Mouse (Mus musculus): ENCODE results near the gene Pkn1. TPM values are rescaled to one million over a fixed set of nuclear protein-coding genes. Genes with fewer than 3 reads are reported as not detected.

Gene Pkn1
- total and polyA plus RNA-seq, 3 experiments = 33.5 to 73.2 (median 41.2) TPM

- peak overlapping the region; percentile 78 to 93 for H3K4me3 ChIP-seq (ENCODE audit: control insufficient read depth in 1 of 2, insufficient read depth in 1 of 2, low read depth in 2 of 2, low read length in 2 of 2)
- peak; percentile 52 for DNase-seq (ENCODE audit: low read depth, low spot score)
- H3K4me1 ChIP-seq (ENCODE audit: control insufficient read depth in 1 of 2, insufficient read depth in 2 of 2, low read length in 2 of 2) = peaks cover 17 to 45% of the 10 kb centered on the region in 2 experiments
- H3K9me3 ChIP-seq (replicated peaks; ENCODE audit: insufficient read depth, low read length) = no peaks in the 10 kb centered on the region
- peak overlapping the region; percentile 46 for H3K27ac ChIP-seq (ENCODE audit: control insufficient read depth, low read depth, low read length)
- H3K27me3 ChIP-seq (ENCODE audit: control insufficient read depth in 1 of 2, insufficient read depth in 2 of 2, low read length in 2 of 2) = no peaks in the 10 kb centered on the region
- H3K36me3 ChIP-seq (ENCODE audit: control insufficient read depth in 1 of 2, insufficient read depth in 2 of 2, low read length in 2 of 2) = peaks cover 0 to 27% of the 10 kb centered on the region in 2 experiments; a peak in 2 of 4 replicates
- H3K79me2 ChIP-seq (ENCODE audit: control insufficient read depth, insufficient read depth, low read length, poor library complexity) = peaks cover 3% of the 10 kb centered on the region; the same call in 1 of the 2 replicates
- TF ChIP-seq GABPA (IDR thresholded peaks at IDR 0.05; ENCODE audit: low read depth, low read length) = no peak
- TF ChIP-seq NRF1 (IDR thresholded peaks at IDR 0.05; ENCODE audit: insufficient read depth, low read depth, low read length, poor library complexity, severe bottlenecking) = no peak
- no peak for TF ChIP-seq ELF1 (IDR thresholded peaks at IDR 0.05; ENCODE audit: low read depth, low read length)
- no peak for TF ChIP-seq ZKSCAN1 (IDR thresholded peaks at IDR 0.05; ENCODE audit: low read depth, low read length)
- no peak for TF ChIP-seq RCOR1 (IDR thresholded peaks at IDR 0.05; ENCODE audit: low read depth, low read length)
- no peak for TF ChIP-seq TBP (IDR thresholded peaks at IDR 0.05; ENCODE audit: low read depth, low read length)
- TF ChIP-seq POLR2A (IDR thresholded peaks at IDR 0.05; ENCODE audit: control insufficient read depth in 1 of 2, insufficient read depth in 1 of 2, low read depth in 1 of 2, low read length in 2 of 2, poor library complexity in 1 of 2) = no peak
- TF ChIP-seq USF1 (IDR thresholded peaks at IDR 0.05; ENCODE audit: low read depth, low read length) = no peak
- TF ChIP-seq HCFC1 (IDR thresholded peaks at IDR 0.05; ENCODE audit: low read depth, low read length) = no peak
- peak overlapping the region; percentile 84 for H3K9ac ChIP-seq (ENCODE audit: control insufficient read depth, low read depth, low read length, poor library complexity, severe bottlenecking)
Observed at GRCm38 (mm10) chr8:83740586-83740975, 41.6 kb upstream of the Pkn1 start.

- Histone ChIP-seq H3K27me3 (ENCODE audit: control insufficient read depth in 1 of 2, insufficient read depth in 2 of 2, low read length in 2 of 2) (no peaks in the 10 kb centered on the region), H3K36me3 (ENCODE audit: control insufficient read depth in 1 of 2, insufficient read depth in 2 of 2, low read length in 2 of 2) (peaks cover 0 to 27% of the 10 kb centered on the region in 2 experiments; a peak in 2 of 4 replicates), H3K27ac (ENCODE audit: control insufficient read depth, low read depth, low read length) (peak overlapping the region; percentile 46), H3K9me3 (replicated peaks; ENCODE audit: insufficient read depth, low read length) (no peaks in the 10 kb centered on the region), H3K9ac (ENCODE audit: control insufficient read depth, low read depth, low read length, poor library complexity, severe bottlenecking) (peak overlapping the region; percentile 84), H3K4me1 (ENCODE audit: control insufficient read depth in 1 of 2, insufficient read depth in 2 of 2, low read length in 2 of 2) (peaks cover 17 to 45% of the 10 kb centered on the region in 2 experiments), H3K4me3 (ENCODE audit: control insufficient read depth in 1 of 2, insufficient read depth in 1 of 2, low read depth in 2 of 2, low read length in 2 of 2) (peak overlapping the region; percentile 78 to 93), H3K79me2 (ENCODE audit: control insufficient read depth, insufficient read depth, low read length, poor library complexity) (peaks cover 3% of the 10 kb centered on the region; the same call in 1 of the 2 replicates)
- TF ChIP-seq TCF12 (IDR thresholded peaks at IDR 0.05; ENCODE audit: low read depth, low read length) = peak; percentile 30; the same call in 1 of the 2 replicates
- 0 out of 2 replicates have a peak, but pooled peaks have one; percentile 27 for TF ChIP-seq TBP (IDR thresholded peaks at IDR 0.05; ENCODE audit: low read depth, low read length)
- TF ChIP-seq NELFE (IDR thresholded peaks at IDR 0.05; ENCODE audit: low read depth, low read length) = no peak
- no peak for TF ChIP-seq RAD21 (IDR thresholded peaks at IDR 0.05; ENCODE audit: low read depth, low read length)
- TF ChIP-seq USF1 (IDR thresholded peaks at IDR 0.05; ENCODE audit: low read depth, low read length) = no peak; the same call in 1 of the 2 replicates
- TF ChIP-seq RCOR1 (IDR thresholded peaks at IDR 0.05; ENCODE audit: low read depth, low read length) = 0 out of 2 replicates have a peak, but pooled peaks have one; percentile 44
- TF ChIP-seq ETS1 (IDR thresholded peaks at IDR 0.05; ENCODE audit: low read depth, low read length) = peak; percentile 89
- peak; percentile 41; the same call in 1 of the 2 replicates for TF ChIP-seq MYB (IDR thresholded peaks at IDR 0.05; ENCODE audit: low read depth, low read length)
- peak in 1 of 2 experiments; percentile 52; a peak in 3 of 4 replicates for TF ChIP-seq EP300 (IDR thresholded peaks at IDR 0.05; ENCODE audit: low read depth in 1 of 2, low read length in 2 of 2)
- 0 out of 2 replicates have a peak, but pooled peaks have one; percentile 12 for TF ChIP-seq MXI1 (IDR thresholded peaks at IDR 0.05; ENCODE audit: low read depth, low read length)
- TF ChIP-seq SIN3A (IDR thresholded peaks at IDR 0.05; ENCODE audit: low read length) = peak; percentile 62
- peak; percentile 57; the same call in 1 of the 2 replicates for TF ChIP-seq ELF1 (IDR thresholded peaks at IDR 0.05; ENCODE audit: low read depth, low read length)
- peak; percentile 82 for DNase-seq (ENCODE audit: low read depth, low spot score)
Observed at GRCm38 (mm10) chr8:83739711-83740468, 40.9 kb upstream of the Pkn1 start.
